Mouse (Mus musculus): ENCODE measurements around the gene Ier2. TPM values are rescaled to one million over a fixed set of nuclear protein-coding genes. Genes with fewer than 3 reads are reported as not detected.

The Ier2 gene
- total and polyA plus RNA-seq, 3 experiments: 24.9 to 34.8 (median 27.0) TPM

Other genes starting within 250 kb of the Ier2 start
- gene Trmt1, start 23.5 kb upstream of the Ier2 start, total RNA-seq (2021): 10 to 100 TPM; 57.0 to 68.5 TPM
- 150 and 160 TPM in 2 replicates for gene Trmt1, start 23.5 kb upstream of the Ier2 start, polyA plus RNA-seq (2012; rRNA removed)
- 10 to 100 TPM; 78.4 to 80.7 TPM for gene Nacc1, start 25.0 kb upstream of the Ier2 start, total RNA-seq (2021)
- 98.7 and 120 TPM in 2 replicates for gene Nacc1, start 25.0 kb upstream of the Ier2 start, polyA plus RNA-seq (2012; rRNA removed)
- 1 to 10 TPM; 2.7 to 4.4 TPM for gene Lyl1, start 38.6 kb upstream of the Ier2 start, total RNA-seq (2021)
- gene Lyl1, start 38.6 kb upstream of the Ier2 start, polyA plus RNA-seq (2012; rRNA removed): 8.2 and 10.9 TPM in 2 replicates
- under 1 TPM in 1 of 2 experiments, not detected in 1; 0.59 TPM for gene G430095P16Rik, start 60.2 kb upstream of the Ier2 start, total RNA-seq (2021)
- 0.26 and 0.76 TPM in 2 replicates for gene G430095P16Rik, start 60.2 kb upstream of the Ier2 start, polyA plus RNA-seq (2012; rRNA removed)
- gene Nfix, start 137.5 kb upstream of the Ier2 start, total RNA-seq (2021): 100 to 1,000 TPM in 1 of 2 experiments, 10 to 100 TPM in 1; 91.3 to 113 TPM
- gene Nfix, start 137.5 kb upstream of the Ier2 start, polyA plus RNA-seq (2012; rRNA removed): 47.0 and 59.9 TPM in 2 replicates
- gene Dand5, start 160.0 kb upstream of the Ier2 start, total RNA-seq (2021): 10 to 100 TPM; 11.5 to 12.2 TPM
- gene Dand5, start 160.0 kb upstream of the Ier2 start, polyA plus RNA-seq (2012; rRNA removed): 5.1 and 7.0 TPM in 2 replicates
- gene Gadd45gip1, start 168.7 kb upstream of the Ier2 start, total RNA-seq (2021): 10 to 100 TPM; 72.6 to 74.9 TPM
- gene Gadd45gip1, start 168.7 kb upstream of the Ier2 start, polyA plus RNA-seq (2012; rRNA removed): 141 and 196 TPM in 2 replicates
- 100 to 1,000 TPM; 122 to 141 TPM for gene Rad23a, start 177.8 kb upstream of the Ier2 start, total RNA-seq (2021)
- gene Rad23a, start 177.8 kb upstream of the Ier2 start, polyA plus RNA-seq (2012; rRNA removed): 128 and 131 TPM in 2 replicates
- 100 to 1,000 TPM; 684 to 730 TPM for gene Calr, start 184.1 kb upstream of the Ier2 start, total RNA-seq (2021)
- 88.2 and 91.2 TPM in 2 replicates for gene Calr, start 184.1 kb upstream of the Ier2 start, polyA plus RNA-seq (2012; rRNA removed)
- 10 to 100 TPM; 61.6 to 69.3 TPM for gene Farsa, start 194.1 kb upstream of the Ier2 start, total RNA-seq (2021)
- gene Farsa, start 194.1 kb upstream of the Ier2 start, polyA plus RNA-seq (2012; rRNA removed): 45.3 and 51.4 TPM in 2 replicates
- 1 to 10 TPM; 8.0 to 8.7 TPM for gene Syce2, start 209.3 kb upstream of the Ier2 start, total RNA-seq (2021)
- 0.80 and 2.1 TPM in 2 replicates for gene Syce2, start 209.3 kb upstream of the Ier2 start, polyA plus RNA-seq (2012; rRNA removed)
- 10 to 100 TPM; 50.1 to 59.0 TPM for gene Gcdh, start 231.1 kb upstream of the Ier2 start, total RNA-seq (2021)
- gene Gcdh, start 231.1 kb upstream of the Ier2 start, polyA plus RNA-seq (2012; rRNA removed): 652 and 657 TPM in 2 replicates
- gene Klf1, start 239.1 kb upstream of the Ier2 start, total RNA-seq (2021): under 1 TPM; 0.17 to 0.23 TPM
- 0.41 and 0.61 TPM in 2 replicates for gene Klf1, start 239.1 kb upstream of the Ier2 start, polyA plus RNA-seq (2012; rRNA removed)
- gene Dnase2a, start 245.7 kb upstream of the Ier2 start, total RNA-seq (2021): 10 to 100 TPM; 10.9 to 17.5 TPM
- 12.1 and 13.3 TPM in 2 replicates for gene Dnase2a, start 245.7 kb upstream of the Ier2 start, polyA plus RNA-seq (2012; rRNA removed)

Measured in adrenal gland, adult 2 months (tissue).